Mouse (Mus musculus): ENCODE data around the gene Pdzd11. TPM values are rescaled to one million over a fixed set of nuclear protein-coding genes. Genes with fewer than 3 reads are reported as not detected.

Pdzd11 gene
- polyA plus RNA-seq, 2 experiments = 27.1 to 67.2 TPM

GRCm38 (mm10) chrX:100625546-100625801 is 894 bp downstream of the Pdzd11 start, which contains the start of gene Kif4:
Gene Kif4, plus strand, starts transcription at chrX:100625737.
- TF ChIP-seq EP300 (IDR thresholded peaks at IDR 0.05; ENCODE audit: low read depth) = no peak
- peaks cover 6% of the 10 kb centered on the region; the same call in 1 of the 2 replicates for H3K36me3 ChIP-seq (replicated peaks; ENCODE audit: control insufficient read depth, insufficient read depth, low read depth)
- H3K4me2 ChIP-seq (ENCODE audit: low read depth) = peak within 1 kb of the TSS; percentile 77
- 28% methylated on average over 3 of the region's 3 CpGs for WGBS (ENCODE audit: insufficient replicate concordance)
- DNase-seq (ENCODE audit: low read depth in 3 of 3, low spot score in 3 of 3) (no peak), ATAC-seq (ENCODE audit: insufficient read depth) (no peak)
- peaks cover 0 to 9% of the 10 kb centered on the region in 2 experiments for H3K4me1 ChIP-seq (replicated peaks; ENCODE audit: control insufficient read depth in 2 of 2, insufficient read depth in 2 of 2, low read length in 1 of 2)
- peak within 1 kb of the TSS; percentile 90 to 99 for H3K4me3 ChIP-seq (ENCODE audit: insufficient read depth in 1 of 2, low read depth in 2 of 2, low read length in 2 of 2)
- no peaks in the 10 kb centered on the region for H3K9me3 ChIP-seq (ENCODE audit: control insufficient read depth, low read length)
- H3K27me3 ChIP-seq (ENCODE audit: control insufficient read depth, insufficient read depth, low read length) = no peaks in the 10 kb centered on the region
- peak within 1 kb of the TSS; percentile 71 for H3K27ac ChIP-seq
- H3K9ac ChIP-seq (replicated peaks) = peak within 1 kb of the TSS; percentile 96

GRCm38 (mm10) chrX:100625146-100625545 is 1.2 kb downstream of the Pdzd11 start:
- Histone ChIP-seq H3K9ac (replicated peaks) (peak overlapping the region; percentile 72), H3K27ac (peak overlapping the region; percentile 41), H3K4me2 (ENCODE audit: low read depth) (peak overlapping the region; percentile 77), H3K9me3 (ENCODE audit: control insufficient read depth, low read length) (no peaks in the 10 kb centered on the region), H3K4me1 (replicated peaks; ENCODE audit: control insufficient read depth in 2 of 2, insufficient read depth in 2 of 2, low read length in 1 of 2) (peaks cover 0 to 9% of the 10 kb centered on the region in 2 experiments), H3K4me3 (ENCODE audit: insufficient read depth in 1 of 2, low read depth in 2 of 2, low read length in 2 of 2) (peak overlapping the region; percentile 90 to 94), H3K27me3 (ENCODE audit: control insufficient read depth, insufficient read depth, low read length) (no peaks in the 10 kb centered on the region), H3K36me3 (replicated peaks; ENCODE audit: control insufficient read depth, insufficient read depth, low read depth) (peaks cover 6% of the 10 kb centered on the region; the same call in 1 of the 2 replicates)
- no peak for ATAC-seq (ENCODE audit: insufficient read depth)
- DNase-seq (ENCODE audit: low read depth in 3 of 3, low spot score in 3 of 3) = no peak
- WGBS (ENCODE audit: insufficient replicate concordance) = 28% methylated on average over 7 of the region's 7 CpGs
- no peak for TF ChIP-seq CTCF (IDR thresholded peaks at IDR 0.05; ENCODE audit: low read depth)
- TF ChIP-seq EP300 (IDR thresholded peaks at IDR 0.05; ENCODE audit: low read depth) = no peak

GRCm38 (mm10) chrX:100624242-100624641 is 2.1 kb downstream of the Pdzd11 start:
- 32% methylated on average over 4 of the region's 4 CpGs for WGBS (ENCODE audit: insufficient replicate concordance)
- peak in 2 of 3 experiments; percentile 28 to 36 for DNase-seq (ENCODE audit: low read depth in 3 of 3, low spot score in 3 of 3)
- peaks cover 6% of the 10 kb centered on the region; the same call in 1 of the 2 replicates for H3K36me3 ChIP-seq (replicated peaks; ENCODE audit: control insufficient read depth, insufficient read depth, low read depth)

GRCm38 (mm10) chrX:100621366-100621765 is 5.0 kb downstream of the Pdzd11 start:
- H3K4me2 ChIP-seq (ENCODE audit: low read depth) = no peak overlapping the region
- 69% methylated on average over 2 of the region's 2 CpGs for WGBS (ENCODE audit: insufficient replicate concordance)
- no peak overlapping the region for H3K9ac ChIP-seq (replicated peaks)
- peaks cover 0 to 9% of the 10 kb centered on the region in 2 experiments for H3K4me1 ChIP-seq (replicated peaks; ENCODE audit: control insufficient read depth in 2 of 2, insufficient read depth in 2 of 2, low read length in 1 of 2)
- TF ChIP-seq CTCF (IDR thresholded peaks at IDR 0.05; ENCODE audit: low read depth) = no peak
- no peak for TF ChIP-seq EP300 (IDR thresholded peaks at IDR 0.05; ENCODE audit: low read depth)
- no peaks in the 10 kb centered on the region for H3K9me3 ChIP-seq (ENCODE audit: control insufficient read depth, low read length)
- DNase-seq (ENCODE audit: low read depth in 3 of 3, low spot score in 3 of 3) = no peak
- no peak for ATAC-seq (ENCODE audit: insufficient read depth)
- H3K4me3 ChIP-seq (ENCODE audit: insufficient read depth in 1 of 2, low read depth in 2 of 2, low read length in 2 of 2) = no peak overlapping the region
- H3K27me3 ChIP-seq (ENCODE audit: control insufficient read depth, insufficient read depth, low read length) = no peaks in the 10 kb centered on the region
- no peak overlapping the region for H3K27ac ChIP-seq
- peaks cover 6% of the 10 kb centered on the region; the same call in 1 of the 2 replicates for H3K36me3 ChIP-seq (replicated peaks; ENCODE audit: control insufficient read depth, insufficient read depth, low read depth)

More at GRCm38 (mm10) chrX:100624242-100624641, 2.1 kb downstream of the Pdzd11 start:
- H3K27ac ChIP-seq = peak overlapping the region; percentile 35
- H3K4me2 ChIP-seq (ENCODE audit: low read depth) = peak overlapping the region; percentile 77
- TF ChIP-seq EP300 (IDR thresholded peaks at IDR 0.05; ENCODE audit: low read depth) (peak; percentile 55; the same call in 1 of the 2 replicates), CTCF (IDR thresholded peaks at IDR 0.05; ENCODE audit: low read depth) (no peak)
- peak; percentile 36 for ATAC-seq (ENCODE audit: insufficient read depth)
- peak overlapping the region; percentile 45 for H3K9ac ChIP-seq (replicated peaks)
- H3K27me3 ChIP-seq (ENCODE audit: control insufficient read depth, insufficient read depth, low read length) = no peaks in the 10 kb centered on the region
- peak overlapping the region; percentile 48 to 90 for H3K4me3 ChIP-seq (ENCODE audit: insufficient read depth in 1 of 2, low read depth in 2 of 2, low read length in 2 of 2)
- peaks cover 0 to 9% of the 10 kb centered on the region in 2 experiments for H3K4me1 ChIP-seq (replicated peaks; ENCODE audit: control insufficient read depth in 2 of 2, insufficient read depth in 2 of 2, low read length in 1 of 2)
- H3K9me3 ChIP-seq (ENCODE audit: control insufficient read depth, low read length) = no peaks in the 10 kb centered on the region

GRCm38 (mm10) chrX:100618488-100618887 is 7.9 kb downstream of the Pdzd11 start:
- Histone ChIP-seq H3K27me3 (ENCODE audit: control insufficient read depth, insufficient read depth, low read length) (no peaks in the 10 kb centered on the region), H3K9me3 (ENCODE audit: control insufficient read depth, low read length) (no peaks in the 10 kb centered on the region), H3K36me3 (replicated peaks; ENCODE audit: control insufficient read depth, insufficient read depth, low read depth) (peaks cover 6% of the 10 kb centered on the region; the same call in 1 of the 2 replicates), H3K27ac (no peak overlapping the region), H3K4me1 (replicated peaks; ENCODE audit: control insufficient read depth in 2 of 2, insufficient read depth in 2 of 2, low read length in 1 of 2) (no peaks in the 10 kb centered on the region), H3K4me3 (ENCODE audit: insufficient read depth in 1 of 2, low read depth in 2 of 2, low read length in 2 of 2) (no peak overlapping the region), H3K9ac (replicated peaks) (no peak overlapping the region), H3K4me2 (ENCODE audit: low read depth) (no peak overlapping the region)
- ATAC-seq (ENCODE audit: insufficient read depth) (no peak), DNase-seq (ENCODE audit: low read depth in 3 of 3, low spot score in 3 of 3) (no peak)
- WGBS (ENCODE audit: insufficient replicate concordance) = 61% methylated on average over 3 of the region's 3 CpGs
- TF ChIP-seq EP300 (IDR thresholded peaks at IDR 0.05; ENCODE audit: low read depth) (no peak), CTCF (IDR thresholded peaks at IDR 0.05; ENCODE audit: low read depth) (no peak)
